Mouse (Mus musculus): ENCODE measurements at regions not wholly inside any gene's neighbourhood (a gene's known extent, or its start where the extent isn't known, plus 50 kb on each side); places are given as distances from the start of the nearest gene placed in this dataset.

GRCm38 (mm10) chr10:6053207-6053606 is 131.0 kb upstream of the Rgs17 start:
- no peak for DNase-seq

- no peak for DNase-seq
Measured at GRCm38 (mm10) chr10:6043358-6043757, 121.2 kb upstream of the Rgs17 start.

- DNase-seq = no peak
Measured at GRCm38 (mm10) chr10:6039771-6040170, 117.6 kb upstream of the Rgs17 start.

GRCm38 (mm10) chr10:6035792-6036487 is 113.7 kb upstream of the Rgs17 start:
- peak; percentile 79 for DNase-seq

DNA sequence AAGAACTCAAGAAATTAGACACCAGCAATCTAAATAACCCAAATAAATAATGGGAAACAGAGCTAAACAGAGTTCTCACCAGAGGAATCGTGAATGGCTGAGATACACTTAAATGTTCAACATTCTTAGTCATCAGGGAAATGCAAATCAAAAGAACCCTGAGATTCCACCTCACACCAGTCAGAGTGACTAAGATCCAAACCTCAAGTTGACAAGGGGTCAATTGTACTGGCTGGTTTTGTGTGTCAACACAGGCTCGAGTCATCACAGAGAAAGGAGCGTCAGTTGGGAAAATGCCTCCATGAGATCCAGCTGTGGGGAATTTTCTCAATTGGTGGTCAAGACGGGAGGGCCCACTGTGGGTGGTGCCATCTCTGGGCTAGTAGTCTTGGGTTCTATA is 110.3 kb upstream of the Rgs17 start:
- no peak for DNase-seq

DNA sequence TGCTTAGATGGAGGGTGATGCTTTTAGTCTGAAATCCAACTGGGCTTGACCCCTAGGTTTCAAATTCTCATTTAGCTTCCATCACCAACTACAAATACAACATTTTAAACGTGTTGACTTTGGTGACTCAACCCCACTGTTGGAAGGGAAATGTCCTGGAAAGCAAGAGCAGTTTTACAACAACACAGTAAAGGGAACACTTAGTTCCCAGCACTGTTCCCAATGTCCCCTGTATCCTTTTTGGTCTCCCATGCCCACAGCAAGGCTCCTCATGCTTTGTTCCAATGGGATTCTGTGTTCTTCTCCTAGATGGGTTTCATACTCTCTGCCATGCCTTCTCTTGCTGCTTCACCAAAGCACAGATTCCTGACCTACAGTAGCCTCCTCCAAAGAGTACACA is 105.4 kb upstream of the Rgs17 start:
- no peak for DNase-seq

DNA sequence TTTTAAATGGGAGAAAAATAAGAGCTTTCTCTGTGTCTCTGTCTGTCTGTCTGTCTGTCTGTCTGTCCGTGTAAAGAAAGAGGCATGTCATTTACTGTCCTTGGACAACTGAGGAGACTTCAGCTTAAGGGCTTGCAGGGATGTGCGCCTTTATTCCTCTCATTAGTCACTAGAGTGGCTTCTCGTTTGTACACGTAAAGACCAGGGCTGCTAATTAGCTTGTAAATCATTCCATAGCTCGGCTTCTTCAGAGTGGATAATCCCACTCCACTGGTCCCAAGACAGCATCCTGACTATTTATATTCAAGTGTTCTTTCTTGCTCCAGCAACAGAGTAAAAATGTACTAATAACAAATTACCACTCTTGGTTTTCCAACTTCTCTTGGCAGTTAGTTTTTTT is 104.1 kb upstream of the Rgs17 start:
- DNase-seq = no peak

GRCm38 (mm10) chr10:6022609-6023283 is 100.5 kb upstream of the Rgs17 start:
- DNase-seq = no peak

- no peak for DNase-seq
Measured at GRCm38 (mm10) chr10:6020944-6021684, 98.9 kb upstream of the Rgs17 start.

DNA sequence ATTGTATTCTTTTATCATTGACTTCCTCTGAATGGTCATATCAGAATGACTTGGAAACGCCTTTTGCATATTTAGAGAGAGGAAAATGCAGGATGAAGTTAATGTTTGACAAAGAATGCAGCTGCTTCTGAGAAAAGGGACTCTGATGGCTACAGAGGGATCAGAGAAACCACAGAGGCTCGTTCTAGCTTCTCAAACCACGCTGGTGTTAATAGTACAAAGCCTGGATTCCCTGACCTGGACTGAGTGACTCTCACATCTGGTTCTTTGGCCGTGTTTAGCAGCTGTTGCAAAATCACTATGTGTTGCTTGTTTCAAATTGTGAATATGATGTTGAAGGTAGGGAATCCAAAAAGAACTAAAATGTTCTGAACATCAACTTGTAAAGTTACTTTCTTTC is 91.5 kb upstream of the Rgs17 start:
- no peak for DNase-seq

GRCm38 (mm10) chr10:6011541-6011940 is 89.3 kb upstream of the Rgs17 start:
- no peak for DNase-seq

- DNase-seq = no peak
Measured at GRCm38 (mm10) chr10:6011029-6011428, 88.8 kb upstream of the Rgs17 start.

DNA sequence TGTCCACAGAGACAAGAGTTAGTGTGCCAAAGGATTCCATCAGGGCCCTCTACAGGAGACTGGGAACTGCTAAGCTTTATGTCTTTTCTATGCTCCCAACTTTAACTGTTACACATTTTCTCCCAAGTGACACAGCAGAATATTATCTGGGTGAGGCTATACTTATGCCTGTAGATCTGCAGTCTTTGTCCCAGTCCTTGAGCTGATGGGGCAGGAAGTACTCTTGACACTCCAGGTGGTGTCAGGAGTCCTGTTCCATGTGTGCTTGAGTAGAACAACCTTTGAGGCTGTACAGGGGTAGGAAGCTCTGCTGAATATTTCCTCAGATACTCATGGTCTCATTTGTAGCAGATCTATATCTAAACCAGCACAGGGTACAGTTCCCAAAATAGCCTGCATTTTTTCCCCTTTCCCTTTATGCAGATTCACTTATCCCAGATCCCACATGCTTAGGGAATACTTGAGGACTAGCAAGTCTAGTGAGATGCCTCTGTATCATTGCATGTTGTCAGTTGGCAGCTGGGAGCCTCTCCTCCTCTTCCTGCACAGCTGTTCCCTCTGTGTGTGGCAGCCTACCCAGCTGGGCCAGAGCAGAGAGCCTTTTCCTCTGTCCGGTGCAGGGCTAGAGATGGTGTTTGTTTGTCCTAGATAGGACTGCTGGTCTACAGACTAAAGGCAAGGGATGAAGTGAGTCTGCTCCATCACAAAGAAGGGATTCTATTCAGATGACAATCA is 85.2 kb upstream of the Rgs17 start:
- DNase-seq = peak; percentile 6

- DNase-seq = no peak
Measured at GRCm38 (mm10) chr10:5981433-5981832, 59.2 kb upstream of the Rgs17 start.

DNA sequence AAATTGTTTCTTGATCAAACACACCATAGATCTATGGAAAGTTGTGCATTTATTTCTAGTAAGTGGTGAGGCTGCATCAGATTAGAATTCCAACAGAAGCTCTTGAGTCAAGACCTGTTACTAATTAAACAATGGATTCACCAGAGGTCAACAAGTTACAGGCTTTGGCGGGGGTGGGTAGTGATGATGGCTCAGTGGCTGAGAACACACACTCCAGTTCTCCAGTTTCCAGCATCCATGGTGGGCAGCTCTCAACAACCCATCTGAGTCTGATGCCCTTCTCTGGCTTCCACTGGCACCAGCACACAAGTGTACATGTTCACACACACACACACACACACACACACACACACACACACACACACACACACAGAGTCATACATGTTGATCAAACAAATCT is 56.3 kb upstream of the Rgs17 start:
- no peak for DNase-seq
